Mouse (Mus musculus) gastrocnemius, postnatal 25 days (tissue): ENCODE data around the gene Uaca. TPM values are rescaled to one million over a fixed set of nuclear protein-coding genes. Genes with fewer than 3 reads are reported as not detected.

Experiments
- DNase-seq: peaks from one replicate; pipeline ENCODE4 v3.0.0; 2022
- total RNA-seq, 2 experiments: library from RNA; stranded (reverse); gene quantifications; 1 replicate in 1 of 2; 2 replicates in 1 of 2; pipeline ENCODE4 v1.2.3; 2021

Uaca gene
- total RNA-seq, 2 experiments from 2014 or later, result 65.4 to 107 TPM

DNA sequence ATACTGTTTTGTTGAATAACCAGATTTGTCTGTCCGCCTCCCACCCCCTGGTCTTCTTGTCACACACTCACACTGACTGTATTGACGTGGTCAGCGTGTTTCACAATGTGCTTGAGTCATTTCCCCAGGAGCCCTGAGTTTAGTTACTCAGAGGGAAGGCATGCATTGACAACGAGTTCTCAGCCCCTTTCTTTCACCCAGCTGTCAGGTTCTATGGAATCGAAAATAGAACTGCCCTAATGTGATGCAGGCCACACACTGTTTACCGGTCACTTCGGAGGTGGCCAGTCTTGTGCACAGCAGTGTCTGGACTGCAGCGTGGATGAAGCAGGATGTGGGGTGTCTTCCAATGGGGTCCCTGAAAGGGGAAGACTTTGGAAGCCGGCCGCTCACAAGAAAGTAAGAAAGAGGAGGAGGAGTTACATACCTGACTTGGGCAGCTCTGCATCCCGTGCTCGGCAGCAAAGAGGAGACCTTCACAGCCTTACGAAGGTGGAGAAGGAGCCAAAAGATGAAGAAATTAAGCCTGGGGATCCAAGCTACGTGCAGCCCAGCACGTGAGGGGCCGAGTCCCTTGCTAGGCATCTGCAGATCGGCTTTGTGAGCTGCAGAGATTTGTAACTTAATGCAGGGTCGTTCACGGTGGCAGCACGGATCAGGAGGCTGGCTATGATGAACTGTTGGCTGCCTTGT lies 43.3 kb downstream of the Uaca start:
- DNase-seq, result peak; percentile 47

- DNase-seq, result no peak
Measured at GRCm38 (mm10) chr9:60838331-60838872, 44.1 kb downstream of the Uaca start.

DNA sequence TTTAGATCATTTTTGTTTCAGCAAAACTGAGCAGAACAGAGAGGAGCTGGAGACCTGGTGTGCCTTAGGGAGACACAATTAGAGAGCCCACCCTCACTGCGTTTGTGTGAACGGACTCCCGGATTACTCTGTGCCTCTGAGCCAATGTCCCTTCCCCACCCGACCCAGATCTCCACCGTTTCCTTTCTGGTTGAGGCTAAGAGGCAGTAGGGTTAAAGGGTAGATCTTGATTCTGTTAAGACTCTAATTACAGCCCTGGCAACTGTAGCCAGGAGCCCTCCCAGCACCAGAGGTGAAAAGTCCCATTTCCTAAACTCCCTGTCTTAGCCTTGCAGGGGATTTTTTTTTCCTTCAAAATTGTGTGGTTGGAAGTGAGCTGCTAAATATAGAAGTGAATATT lies 47.1 kb downstream of the Uaca start:
- DNase-seq, result no peak

DNA sequence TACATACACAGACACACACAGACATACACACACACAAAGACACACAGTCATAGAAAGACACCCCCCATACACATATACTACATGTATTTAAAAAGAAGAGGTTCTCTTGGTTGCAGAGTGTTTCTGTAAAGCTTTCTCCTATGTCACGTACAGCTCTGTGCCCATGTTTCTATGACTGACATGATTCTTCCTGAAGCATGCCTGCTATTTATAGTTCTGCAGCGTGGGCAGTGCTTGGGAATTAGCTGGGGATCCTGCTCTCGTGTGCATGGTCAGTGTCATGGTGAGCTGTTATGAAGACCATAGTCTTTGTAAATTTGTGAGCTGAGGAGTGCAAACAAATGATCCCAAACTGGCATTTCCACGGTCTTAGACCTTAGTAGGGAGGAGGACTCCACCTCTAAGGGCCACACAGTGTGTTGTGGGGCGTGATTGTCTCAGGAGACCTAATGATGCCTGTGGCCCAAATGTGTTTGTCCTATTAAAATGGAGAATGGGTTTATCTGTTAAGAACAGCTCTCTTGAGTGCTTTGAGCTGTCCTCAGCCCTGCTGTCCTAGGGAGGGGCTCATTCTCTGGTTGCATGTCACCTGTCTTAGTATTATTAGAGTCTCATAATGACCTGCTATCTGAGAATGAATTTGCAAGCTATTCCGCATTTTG lies 49.2 kb downstream of the Uaca start:
- no peak for DNase-seq

GRCm38 (mm10) chr9:60848730-60849129 lies 54.4 kb downstream of the Uaca start:
- DNase-seq, result no peak

DNA sequence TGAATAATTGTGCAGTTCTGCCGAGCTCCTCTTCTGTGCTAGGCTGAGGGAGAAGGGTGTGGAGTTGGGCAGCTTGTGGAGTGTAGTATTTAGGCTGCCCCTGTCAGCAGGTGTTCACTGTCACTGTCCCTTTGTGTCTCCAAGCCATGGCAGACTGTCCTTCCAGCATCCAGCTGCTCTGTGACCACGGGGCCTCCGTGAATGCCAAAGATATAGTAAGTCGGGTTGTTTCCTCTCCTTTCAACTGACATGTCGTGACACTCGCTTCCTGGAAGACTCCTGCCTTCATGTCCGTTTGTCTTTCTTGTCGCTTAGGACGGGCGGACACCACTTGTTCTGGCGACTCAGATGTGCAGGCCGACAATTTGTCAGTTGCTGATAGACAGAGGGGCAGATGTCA lies 55.6 kb downstream of the Uaca start:
- no peak for DNase-seq

DNA sequence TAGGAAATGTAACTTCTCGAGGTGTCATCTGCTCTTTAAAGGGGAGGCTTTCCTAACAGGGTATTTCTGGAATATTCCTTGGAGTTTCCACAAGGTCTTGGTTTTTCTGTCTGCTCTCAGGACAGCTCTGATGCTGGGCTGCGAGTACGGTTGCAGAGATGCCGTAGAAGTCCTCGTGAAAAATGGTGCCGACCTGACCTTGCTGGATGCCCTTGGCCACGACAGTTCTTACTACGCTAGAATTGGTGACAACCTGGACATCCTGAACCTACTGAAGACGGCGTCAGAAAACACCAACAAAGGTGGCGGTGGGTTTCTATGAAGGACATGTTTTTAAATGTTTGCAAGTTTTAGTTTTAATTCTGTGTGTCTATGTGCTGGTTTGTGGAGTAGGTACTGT lies 59.9 kb downstream of the Uaca start:
- DNase-seq, result no peak

GRCm38 (mm10) chr9:60857833-60858232 lies 63.5 kb downstream of the Uaca start:
- no peak for DNase-seq

GRCm38 (mm10) chr9:60858306-60858960 lies 64.1 kb downstream of the Uaca start:
- DNase-seq, result no peak

GRCm38 (mm10) chr9:60859031-60859430 lies 64.7 kb downstream of the Uaca start:
- no peak for DNase-seq

- no peak for DNase-seq
Measured at GRCm38 (mm10) chr9:60861030-60861429, 66.7 kb downstream of the Uaca start.

DNA sequence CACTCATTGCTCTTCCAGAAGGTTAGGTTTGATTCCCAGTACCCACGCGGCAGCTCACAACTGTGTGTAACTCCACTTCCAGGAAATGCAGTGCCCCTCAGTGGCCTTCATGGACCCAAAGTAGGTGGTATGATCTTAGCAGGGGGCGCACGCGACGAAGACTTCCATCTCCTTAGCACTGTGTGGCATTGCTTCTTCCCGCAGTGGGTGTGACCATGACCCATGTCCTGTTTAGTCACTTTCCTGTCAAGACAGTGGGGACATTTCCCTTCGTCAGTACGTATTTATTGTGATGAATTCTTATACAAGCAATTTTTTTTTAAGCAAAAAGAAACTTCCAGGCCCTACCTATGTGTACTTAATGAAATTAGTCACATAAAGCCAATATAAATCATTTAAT lies 70.3 kb downstream of the Uaca start:
- DNase-seq, result no peak

GRCm38 (mm10) chr9:60865866-60866265 lies 71.5 kb downstream of the Uaca start:
- DNase-seq, result peak; percentile 51

GRCm38 (mm10) chr9:60870451-60870850 lies 76.1 kb downstream of the Uaca start:
- DNase-seq, result no peak

GRCm38 (mm10) chr9:60870919-60871503 lies 76.7 kb downstream of the Uaca start:
- no peak for DNase-seq

DNA sequence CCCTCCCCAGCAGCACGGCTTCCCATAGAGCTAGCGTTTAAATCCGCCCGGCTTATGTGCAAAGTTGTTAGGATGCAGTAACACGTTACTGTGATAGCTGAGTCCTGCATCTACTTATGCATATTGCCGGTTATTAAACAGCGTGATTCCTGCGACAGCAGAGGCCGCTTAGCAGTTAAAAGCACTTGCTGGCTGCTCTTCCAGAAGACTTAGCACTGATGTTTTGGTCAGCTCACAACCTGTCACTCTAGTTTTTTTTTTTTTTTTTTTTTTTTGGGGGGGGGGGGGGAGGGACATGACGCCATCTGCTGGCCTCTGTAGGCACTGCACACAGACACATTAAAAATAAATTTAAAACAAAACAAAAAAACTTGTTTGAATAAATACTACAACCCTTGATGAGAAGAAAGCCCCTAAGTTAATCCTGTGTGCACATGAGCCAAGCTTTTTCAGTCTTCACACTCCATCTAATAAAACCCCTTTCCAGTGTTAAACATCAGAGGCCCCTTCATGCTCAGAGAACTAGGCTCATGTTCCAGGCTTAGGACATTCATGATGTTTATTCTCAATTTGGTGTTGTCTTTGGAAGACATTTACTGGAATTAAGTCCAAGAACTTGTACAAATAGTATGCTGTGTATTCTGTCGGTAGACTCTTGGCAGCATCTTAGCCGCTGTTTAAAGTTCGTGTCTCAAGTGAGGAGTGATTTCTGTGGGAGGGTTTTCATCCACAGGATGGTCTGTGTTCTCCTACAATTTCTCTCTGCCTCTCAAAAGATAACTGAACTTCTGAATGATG lies 79.1 kb downstream of the Uaca start:
- no peak for DNase-seq

DNA sequence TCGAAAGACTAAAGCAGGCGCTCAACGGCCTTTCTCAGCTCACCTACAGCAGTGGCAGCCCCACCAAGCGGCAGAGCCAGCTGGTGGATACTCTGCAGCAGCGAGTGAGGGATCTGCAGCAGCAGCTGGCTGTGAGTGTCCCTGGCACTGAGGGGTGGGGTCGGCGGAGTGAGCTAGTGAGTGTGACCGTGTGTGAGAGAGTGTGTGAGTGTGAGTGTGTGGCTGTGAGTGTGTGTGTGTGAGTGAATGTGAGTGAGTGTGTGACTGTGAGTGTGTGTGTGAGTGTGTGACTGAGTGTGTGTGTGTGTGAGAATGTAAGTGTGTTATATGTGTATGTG lies 79.7 kb downstream of the Uaca start:
- no peak for DNase-seq

GRCm38 (mm10) chr9:60876085-60876484 lies 81.7 kb downstream of the Uaca start:
- no peak for DNase-seq

- no peak for DNase-seq
Measured at GRCm38 (mm10) chr9:60876531-60876930, 82.2 kb downstream of the Uaca start.

GRCm38 (mm10) chr9:60878051-60878557 lies 83.8 kb downstream of the Uaca start:
- DNase-seq, result no peak

- no peak for DNase-seq
Measured at GRCm38 (mm10) chr9:60878630-60879029, 84.3 kb downstream of the Uaca start.

DNA sequence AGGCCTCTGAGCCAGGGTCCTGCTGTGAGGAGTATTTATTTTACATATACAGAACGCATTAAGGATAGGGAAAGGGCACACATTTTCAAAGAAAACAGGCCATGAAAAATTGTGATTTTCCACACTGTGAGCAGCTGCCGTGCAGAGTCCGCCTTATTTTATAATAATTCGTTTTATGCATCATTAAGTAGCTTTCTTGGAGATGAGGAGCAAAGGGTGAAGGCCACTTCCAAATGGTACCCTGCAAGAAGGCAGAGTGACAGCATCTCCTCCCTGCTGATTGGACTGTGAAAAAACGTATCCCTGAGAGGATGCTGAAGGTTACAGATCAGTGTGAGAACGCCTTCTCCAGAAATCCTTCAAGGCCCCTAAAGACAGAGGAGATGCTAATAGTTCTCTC lies 90.8 kb downstream of the Uaca start:
- no peak for DNase-seq
